Mouse (Mus musculus) ovary, postnatal 36 days (tissue): ENCODE results near the gene Tbxas1.

Experiments
- DNase-seq: peaks from one replicate; pipeline ENCODE4 v3.0.0; 2022; ENCODE audit warnings: low spot score, mixed read lengths

Tbxas1 gene

DNA sequence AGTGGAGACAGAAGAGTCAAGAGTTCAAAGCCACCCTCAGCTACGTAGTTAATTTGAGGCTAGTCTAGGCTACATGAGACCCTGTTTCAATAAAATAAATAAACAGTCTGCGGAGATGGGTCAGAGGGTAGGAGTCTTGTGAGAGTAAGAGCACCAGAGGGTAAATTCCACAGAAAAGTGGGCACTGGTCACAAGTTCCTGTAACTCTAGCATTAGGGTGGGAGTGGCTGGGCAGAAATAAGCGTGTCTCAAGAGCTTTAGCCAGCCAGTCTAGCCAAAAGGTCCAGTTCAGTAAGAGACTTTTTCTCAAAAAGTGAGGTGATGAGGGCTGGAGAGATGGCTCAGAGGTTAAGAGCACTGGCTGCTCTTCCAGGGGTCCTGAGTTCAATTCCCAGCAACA is 18.4 kb downstream of the Tbxas1 start:
- no peak for DNase-seq

DNA sequence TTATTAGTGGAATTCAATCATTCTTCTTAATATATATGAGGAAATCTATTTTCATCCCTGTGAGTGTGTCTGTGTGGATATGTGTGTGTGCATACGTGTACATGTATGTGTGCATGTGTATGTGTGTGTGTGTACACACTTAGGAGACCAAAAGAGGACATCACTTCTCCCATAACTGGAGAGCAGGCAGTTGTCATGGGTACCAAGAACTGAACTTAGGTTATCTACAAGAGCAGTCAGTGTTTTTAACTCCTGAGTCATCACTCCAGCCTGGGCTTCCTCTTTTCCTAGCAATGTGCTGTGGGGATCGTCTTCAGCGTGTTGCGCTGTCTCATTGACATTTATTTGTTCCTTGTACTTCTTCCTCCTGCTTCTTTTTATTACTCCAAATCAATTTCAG is 24.9 kb downstream of the Tbxas1 start:
- DNase-seq: no peak

DNA sequence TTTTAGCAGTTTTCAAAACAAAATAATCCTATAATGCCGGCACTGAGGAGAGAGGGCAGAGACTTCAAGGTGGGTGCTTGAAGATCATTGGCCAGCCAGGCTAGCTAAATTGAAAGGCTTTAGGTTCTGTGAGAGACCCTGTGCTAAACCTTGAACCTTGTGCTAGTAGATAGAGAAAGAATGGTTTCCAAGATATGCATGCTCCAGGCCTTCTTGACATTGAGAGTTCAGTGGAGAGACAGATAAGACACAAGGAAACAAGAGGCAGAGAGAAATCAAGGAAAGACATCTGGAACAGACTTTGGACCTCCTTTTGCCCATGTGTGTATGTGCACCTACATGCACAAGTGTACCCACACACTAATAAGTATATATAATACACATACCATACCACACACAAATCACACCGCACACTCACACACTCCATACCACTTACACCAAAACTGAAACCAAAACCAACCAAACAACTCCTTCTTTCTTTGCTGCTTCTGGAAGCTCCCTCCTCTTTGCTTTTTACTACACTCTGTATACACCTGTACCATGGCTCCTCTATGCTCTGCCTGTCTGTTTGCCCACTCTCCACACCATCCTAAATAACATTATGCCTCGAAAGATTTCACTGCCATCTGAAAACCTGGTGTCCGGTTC is 25.4 kb downstream of the Tbxas1 start:
- no peak for DNase-seq

DNA sequence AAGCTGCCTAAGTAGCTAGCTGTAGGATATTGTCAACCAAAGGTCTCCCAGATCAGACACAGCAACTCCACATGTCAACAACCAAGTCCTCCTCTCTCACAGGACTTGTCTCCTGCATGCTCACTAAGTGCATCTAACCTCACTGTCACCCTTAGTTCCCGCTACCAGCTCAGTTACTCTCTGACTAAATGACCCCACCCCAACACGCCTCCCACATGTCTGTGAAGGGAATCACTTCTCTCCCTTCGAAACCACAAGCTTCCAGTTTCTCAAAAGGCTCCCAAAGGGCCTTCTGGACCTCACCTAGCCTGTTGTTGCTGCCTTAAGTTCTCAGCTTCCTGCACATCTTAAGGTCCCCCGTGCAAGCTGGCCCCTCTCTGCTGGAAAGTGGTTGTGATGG is 25.9 kb downstream of the Tbxas1 start:
- no peak for DNase-seq

DNA sequence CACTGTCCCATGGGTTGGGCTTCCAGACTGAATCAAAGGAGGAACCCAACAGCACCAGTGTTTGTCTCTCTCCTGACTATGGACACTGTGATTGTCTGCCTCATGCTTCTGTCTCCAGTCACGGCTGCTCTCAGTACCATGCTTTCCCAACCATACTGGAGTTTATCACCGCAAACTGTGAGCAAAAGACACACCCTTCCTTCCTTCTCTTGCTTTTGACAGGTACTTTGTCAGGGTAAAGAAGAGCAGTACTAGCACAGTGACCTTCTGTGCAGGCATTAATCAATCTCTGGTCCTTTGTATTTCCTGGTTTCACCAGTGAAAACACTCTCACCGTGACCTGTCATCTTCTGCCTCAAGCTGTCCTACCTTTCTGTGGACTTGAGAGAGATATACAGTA is 26.4 kb downstream of the Tbxas1 start:
- DNase-seq: no peak

DNA sequence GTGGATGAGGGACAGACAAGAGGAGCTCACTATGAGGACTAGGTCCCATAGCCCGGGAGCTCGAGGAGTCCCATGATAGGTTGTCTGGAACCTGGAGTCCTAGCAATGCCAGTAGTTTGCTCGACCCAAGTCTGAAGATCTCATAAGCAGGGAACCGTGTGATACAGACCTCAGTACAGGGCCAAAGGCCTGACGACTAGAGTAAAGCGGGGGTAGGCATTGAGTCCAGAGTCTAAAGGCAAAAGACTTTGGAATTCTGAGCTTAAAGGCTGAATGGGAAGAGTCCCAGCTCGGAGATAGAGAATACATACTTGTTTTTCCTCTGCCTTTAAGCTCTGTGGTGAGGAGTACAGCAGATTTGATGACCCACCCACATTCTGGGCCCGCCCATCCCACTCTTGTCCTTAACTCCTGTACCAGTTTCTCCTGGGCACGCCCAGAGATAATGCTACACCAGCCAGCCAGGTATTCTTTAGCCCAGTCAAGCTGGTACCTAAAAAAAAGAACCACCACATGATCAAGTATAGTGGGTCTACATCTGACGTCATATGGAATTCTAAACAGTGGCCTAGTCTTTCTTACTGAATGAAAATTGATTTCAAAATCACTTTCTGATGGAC is 27.7 kb downstream of the Tbxas1 start:
- no peak for DNase-seq

DNA sequence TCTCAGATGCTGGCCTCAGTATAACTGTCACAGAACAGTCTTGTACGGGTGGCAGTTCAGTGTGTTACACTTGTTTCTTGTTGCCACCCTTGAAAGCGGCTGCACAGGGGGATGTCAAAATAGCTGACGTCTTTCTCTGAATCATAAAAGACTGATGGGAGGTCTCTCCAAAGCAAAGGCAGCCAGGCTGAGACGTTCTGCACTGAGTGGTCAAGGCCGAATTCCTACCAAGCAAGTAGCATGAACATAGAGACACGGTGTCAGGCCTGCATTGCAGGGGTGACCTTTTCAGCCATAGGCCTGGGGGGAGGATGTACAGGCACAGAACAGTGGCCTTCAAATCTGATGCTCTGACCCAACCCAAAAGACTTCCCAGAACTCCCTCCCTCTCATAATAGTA is 30.8 kb downstream of the Tbxas1 start:
- DNase-seq: no peak

DNA sequence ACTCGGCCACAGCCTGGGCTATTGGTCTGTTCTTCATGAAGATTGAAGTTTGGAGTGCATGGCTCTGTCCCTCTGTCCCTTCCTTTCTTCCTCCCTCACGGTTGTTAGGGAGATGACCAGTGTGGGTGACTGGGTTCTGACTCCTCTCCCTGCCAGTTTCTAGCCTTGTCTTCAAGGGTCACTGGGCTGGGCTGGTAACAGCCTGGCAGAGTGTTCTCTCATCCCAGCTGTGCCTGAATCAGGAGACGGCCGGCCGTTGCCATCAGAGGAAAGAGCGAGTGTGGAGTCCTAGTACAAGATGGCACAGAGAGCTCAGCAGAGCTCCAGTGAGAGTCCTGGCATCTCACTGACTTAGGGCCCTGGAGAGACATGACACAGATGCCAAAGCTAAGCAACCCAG is 33.2 kb downstream of the Tbxas1 start:
- no peak for DNase-seq

DNA sequence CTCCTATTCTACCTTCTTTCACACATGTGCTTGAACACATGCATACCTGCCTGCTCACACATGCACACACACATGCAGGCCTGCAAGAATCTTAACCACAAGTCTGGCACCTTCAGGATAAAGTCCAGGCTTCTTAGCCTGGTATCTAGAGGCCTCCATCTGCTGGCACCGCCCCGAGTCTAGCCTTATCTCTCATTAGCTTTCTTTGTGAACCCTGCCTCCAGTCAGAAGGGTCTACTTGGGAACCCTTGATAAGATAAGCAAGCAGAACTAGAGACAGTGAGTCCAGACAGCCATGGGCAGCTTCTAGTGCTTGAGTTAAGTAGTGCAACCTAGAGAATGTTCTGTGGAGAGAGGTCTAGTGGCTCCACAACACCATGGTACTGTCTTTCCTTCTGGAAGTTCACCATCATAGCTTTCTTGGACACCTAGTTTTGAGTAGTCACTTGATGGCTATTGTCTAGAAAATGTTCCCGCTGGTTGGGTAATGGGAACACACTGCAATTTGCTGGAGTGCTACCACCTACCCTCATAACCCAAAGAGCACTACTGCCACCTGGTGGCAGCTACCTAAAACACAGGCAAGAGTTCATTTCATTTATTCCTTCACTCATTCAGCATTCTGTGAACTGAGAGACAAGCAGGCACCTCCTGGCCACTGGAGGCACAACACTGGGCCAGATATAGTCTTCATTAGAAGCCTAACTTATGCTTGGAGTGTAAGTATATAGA is 35.8 kb downstream of the Tbxas1 start:
- peak; percentile 61 for DNase-seq

DNA sequence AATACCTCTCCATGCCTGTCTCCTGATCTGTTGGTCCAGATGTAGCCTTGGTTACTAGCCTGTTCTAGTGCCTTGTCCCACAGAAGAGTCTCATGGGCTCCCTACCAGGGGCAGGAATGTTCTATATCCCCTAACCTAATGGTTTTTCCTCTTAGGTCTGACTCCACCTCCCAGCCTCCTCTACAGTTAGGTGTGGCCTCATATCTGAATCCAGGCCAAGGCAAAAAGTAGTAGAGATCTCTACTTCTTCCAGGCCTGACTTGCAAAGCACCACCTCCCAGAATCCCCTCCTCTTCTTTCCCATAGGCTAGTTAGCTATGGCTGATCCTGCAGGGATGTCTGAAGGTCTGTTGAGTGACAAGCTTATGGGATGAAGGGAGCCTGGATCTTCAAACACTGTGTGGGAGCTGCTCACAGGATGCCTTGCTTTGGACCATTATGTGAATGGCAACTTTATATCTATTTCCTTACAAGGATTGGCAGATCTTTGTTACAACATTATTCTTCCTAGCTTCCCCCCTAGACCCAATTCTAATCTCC is 37.0 kb downstream of the Tbxas1 start:
- DNase-seq: no peak

DNA sequence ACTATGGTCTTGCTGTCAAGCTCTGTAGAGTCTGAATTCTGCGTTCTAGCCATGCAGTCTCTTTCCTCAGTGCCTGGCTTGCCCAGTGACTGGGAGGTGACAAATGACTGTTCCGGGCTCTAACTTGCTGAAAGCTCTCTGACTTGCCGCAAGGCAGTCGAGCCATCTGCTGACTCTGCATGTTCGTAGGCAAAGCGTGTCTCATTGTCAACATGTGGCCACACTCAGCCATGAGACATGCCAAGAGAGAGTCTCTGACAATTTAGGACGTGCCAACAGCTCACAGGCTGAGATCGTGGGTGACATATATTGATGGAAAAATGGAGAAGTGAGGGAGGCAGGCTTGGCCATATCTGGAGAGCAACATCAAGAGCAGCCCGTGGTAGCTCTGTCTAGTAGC is 37.6 kb downstream of the Tbxas1 start:
- no peak for DNase-seq

DNA sequence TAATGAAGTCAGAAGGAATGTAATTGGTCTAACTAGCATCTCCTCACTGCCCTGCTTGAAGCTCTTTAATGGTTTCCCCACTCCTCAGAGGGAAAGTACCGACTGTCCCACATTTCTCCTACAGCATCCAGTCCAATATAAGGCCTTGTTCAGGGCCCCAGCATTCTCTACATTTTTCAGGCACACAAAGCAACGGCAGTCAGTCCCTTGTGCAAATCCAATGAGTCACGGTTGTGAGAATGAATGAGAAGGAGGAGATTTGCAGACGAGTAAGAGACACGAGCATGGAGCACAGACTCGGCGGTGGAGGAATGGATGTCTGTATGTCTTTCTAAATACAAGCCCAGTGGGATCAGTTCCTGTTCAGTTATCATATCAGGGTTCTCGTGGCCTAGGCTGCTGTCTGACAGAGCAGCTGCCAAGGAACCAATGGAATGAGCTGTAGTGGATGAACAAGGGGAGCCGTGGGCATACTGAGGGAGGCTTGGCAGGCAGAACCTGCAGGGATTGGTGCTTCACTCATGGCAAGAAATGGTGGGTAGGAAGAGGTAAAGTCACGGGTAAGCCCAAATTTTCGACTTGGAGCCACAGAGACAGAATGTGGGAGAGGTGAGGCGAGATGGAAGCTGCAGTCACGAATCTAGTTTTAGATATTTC is 38.3 kb downstream of the Tbxas1 start:
- DNase-seq: no peak

DNA sequence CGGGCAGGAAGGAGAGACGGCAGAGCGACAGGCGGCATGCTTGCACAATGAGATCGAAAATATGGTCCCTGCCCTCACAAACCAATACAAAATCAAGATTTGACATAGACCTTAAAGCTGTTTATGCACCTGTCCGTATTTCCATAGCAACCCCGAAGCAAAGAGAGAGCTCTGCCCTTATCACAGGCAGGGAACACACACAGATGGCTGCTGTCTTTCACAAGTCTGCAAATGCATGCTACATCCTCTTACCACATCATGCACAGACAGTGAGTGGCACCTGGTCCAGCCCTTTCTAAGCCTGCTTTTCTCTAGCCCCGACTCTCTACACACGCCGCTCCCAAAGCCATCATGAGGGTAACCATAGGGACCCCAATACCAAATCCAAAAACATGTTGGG is 39.0 kb downstream of the Tbxas1 start:
- DNase-seq: no peak

DNA sequence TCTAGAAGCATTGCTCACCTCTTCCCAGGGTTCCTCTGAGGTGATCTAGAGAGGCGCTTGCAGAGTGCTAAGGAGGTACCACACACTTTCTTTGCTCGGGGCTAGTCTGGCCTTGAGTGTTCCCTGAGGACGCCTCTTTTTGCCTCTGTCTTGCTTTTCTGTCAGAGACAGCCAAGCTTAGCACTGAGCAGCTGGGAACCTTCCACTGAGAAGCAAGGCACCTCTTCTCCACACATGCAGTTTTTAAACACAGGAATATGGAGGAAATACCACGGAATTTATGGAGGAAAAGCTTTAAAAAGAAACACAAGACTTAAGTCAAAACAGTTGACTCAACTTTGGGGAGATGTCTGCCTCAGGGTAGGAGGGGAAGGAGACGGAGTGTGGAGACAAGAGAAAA is 40.6 kb downstream of the Tbxas1 start:
- DNase-seq: no peak

DNA sequence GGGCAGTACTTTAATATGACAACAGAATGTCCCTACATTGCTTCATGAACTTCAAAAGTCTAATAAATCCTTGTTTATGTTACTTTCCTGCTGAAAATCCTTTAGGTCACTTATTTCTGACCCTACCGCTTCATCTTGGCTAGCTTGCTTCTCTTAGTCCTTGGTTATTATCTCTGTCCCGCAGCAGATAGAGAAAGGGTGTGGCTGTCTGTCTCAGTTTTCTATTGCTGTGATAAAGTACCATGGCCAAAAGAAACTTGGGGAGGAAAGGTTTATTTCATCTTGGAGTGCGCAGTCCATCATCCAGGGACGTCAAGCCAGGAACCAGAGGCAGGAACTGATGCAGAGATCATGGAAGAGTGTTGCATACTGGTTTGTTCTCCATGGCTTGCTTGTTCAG is 41.4 kb downstream of the Tbxas1 start:
- no peak for DNase-seq

DNA sequence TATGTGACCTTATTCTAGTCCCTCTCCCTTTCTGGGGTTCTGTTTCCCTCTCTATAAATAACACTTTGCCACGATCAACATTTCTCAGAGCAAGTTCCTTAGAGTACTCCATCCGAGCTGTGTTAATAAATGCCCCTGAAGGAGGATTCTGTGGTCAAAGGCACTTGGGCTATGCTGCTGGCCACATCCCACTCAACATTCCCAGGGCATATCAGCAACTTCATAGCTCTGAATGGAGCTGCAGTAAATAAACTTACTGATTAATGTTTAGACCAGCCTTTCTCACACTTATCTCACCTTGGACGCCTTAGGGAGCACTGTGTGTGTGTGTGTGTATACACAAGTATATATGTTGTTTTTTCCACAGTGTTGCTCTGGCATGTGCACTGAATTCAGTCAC is 42.2 kb downstream of the Tbxas1 start:
- no peak for DNase-seq

DNA sequence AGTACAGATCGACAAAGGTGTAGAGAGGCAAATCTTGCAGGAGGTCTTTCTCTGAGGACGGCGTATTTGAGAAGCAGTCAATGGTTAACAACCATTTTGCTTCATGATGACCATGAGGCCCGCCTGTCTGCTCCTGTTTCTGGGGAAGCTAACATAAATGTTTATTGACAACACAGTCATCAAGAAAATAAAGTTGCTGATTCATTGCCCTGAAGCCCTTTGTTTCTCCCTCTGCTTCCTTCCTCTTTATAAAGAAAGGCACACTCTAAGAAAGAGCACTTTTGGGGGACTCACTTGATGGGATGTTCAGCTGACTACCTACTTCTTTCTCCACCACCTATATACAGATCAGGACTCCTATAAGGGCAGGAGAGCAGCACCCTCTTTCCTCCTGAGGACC is 43.5 kb downstream of the Tbxas1 start:
- DNase-seq: no peak

DNA sequence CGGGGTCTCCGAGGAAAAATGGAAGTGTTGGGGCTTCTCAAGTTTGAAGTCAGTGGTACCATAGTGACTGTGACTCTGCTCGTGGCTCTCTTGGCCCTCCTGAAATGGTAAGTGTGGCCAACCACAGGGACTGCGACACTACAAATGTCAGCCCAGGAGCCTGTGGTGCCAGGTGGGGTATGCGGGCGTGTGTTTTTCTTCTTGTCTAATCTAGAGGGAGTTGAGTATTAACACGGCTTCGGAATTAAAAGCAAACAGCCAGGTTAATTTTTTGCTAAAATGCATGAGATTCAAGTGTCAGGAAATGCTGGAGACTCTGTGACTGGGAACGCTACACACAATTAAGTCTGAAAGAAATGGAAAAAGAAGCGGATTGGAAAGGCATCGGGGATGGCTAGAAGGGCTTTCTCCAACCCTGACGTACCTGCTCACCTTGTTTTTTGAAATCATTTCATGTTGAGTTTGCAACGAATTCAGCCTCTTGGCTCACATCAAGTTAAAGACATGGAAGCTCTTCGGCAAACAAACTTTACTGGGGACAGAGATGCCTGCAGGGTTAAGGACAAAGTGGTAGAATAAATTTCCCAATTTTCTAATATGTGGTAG is 44.0 kb downstream of the Tbxas1 start:
- DNase-seq: no peak

DNA sequence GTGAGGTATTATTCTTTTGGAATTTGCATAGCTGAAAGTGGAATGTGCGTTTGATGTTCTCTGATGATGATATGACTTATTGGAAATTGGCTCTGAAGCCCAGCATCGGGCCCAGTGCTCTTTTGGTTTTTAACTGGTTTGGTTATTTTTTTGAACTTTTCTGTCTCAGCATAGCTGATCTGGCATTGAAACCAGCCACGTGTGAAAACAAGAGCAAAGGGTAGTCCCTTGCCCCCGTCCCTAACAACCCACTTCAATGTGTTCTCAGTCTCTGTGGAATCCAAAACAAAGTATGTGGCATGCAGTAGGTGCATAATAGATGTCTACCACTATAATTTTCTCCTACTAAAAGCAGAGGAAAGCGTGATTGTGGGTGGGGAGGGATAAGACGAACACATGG is 44.9 kb downstream of the Tbxas1 start:
- DNase-seq: no peak

DNA sequence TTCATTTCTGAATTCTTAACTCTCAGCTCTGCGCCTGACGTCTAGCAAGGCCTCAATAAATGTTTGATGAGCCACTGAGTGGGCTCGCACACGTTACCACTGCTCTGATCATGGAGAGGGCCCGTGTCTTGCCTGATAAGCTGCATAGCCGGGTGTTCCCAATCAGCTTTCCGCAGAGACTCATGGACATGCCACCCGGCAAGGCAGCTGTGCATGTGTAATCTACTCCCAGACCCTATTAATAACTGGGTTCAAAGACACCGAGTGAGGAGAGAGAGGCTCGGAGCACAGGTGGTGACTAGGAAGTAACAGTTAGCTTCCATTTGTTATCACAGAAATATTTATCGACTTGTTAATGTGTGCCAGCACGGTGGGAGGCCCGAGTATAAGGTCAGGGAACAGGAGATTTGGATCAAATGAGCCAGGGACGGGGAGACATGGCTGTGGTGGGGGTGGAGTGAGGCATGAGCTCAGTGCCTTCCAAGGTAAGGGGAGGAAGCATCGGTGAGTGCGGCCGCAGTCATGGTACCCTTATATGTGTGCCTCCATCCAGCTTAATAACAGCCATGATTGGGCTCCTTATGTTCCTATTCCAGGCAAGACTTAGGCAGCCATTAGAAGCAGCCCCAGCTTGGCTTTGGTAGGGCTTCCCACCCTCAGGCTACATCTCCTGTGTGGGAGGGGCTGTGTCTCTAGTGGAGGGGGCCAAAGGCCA is 46.0 kb downstream of the Tbxas1 start:
- no peak for DNase-seq

DNA sequence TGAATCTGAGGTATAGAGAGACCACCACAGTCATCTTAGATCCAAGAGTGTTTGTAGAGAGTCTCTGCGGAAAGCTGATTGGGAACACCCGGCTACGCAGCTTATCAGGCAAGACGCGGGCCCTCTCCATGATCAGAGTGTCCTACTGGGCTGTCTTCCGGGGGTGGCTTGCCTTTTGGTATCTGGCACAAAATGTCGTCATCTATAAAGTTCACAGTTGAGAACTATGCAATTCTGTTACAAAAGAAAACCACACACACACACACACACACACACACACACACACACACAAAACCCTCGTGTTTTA is 46.6 kb downstream of the Tbxas1 start:
- no peak for DNase-seq

DNA sequence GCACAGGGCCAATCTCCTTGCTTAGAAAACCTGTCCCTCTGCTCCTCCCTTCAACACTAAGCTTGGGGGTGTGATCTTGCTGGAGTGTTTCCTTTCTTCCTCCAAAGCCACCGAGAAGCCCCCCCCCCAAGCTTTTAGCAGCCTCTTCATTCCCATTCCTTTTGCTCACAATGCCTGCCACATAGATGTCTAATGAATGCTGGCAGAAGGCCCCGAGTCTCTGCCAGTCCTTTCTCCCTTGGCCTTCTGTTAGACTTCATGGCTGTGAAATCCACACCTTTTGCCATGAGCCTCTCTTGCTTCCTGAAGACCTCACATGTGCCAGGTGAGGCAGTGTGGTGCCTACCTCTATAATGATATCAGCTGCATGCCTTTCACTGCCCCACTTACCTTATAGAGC is 47.3 kb downstream of the Tbxas1 start:
- DNase-seq: no peak
